Mouse (Mus musculus) embryonic facial prominence, embryonic 13.5 days (tissue): ENCODE measurements at regions not wholly inside any gene's neighbourhood (a gene's known extent, or its start where the extent isn't known, plus 50 kb on each side); places are given as distances from the start of the nearest gene placed in this dataset.

Experiments used
- ATAC-seq: fragments of 200-750 bp; cut with Nextera tagmentation; 2 replicates; pipeline ENCODE4 v1.8.0; 2017; ENCODE audit warnings: low read depth; ENCODE audit not compliant: insufficient number of reproducible peaks, insufficient read depth, low FRiP score, low TSS enrichment
- H3K27ac ChIP-seq: fragments of 300-500 bp; sonication (generic); 2 replicates; pipeline ENCODE4 v1.5.1; 2015; ENCODE audit warnings: moderate library complexity, mild to moderate bottlenecking, inconsistent platforms
- H3K27me3 ChIP-seq: fragments of 300-500 bp; sonication (generic); 2 replicates; pipeline ENCODE4 v1.6.1; 2015; ENCODE audit warnings: mild to moderate bottlenecking, inconsistent platforms
- H3K36me3 ChIP-seq: fragments of 300-500 bp; sonication (generic); 2 replicates; pipeline ENCODE4 v1.6.1; 2015; ENCODE audit warnings: mild to moderate bottlenecking, inconsistent platforms
- H3K4me1 ChIP-seq: fragments of 300-500 bp; sonication (generic); 2 replicates; pipeline ENCODE4 v1.6.1; 2015; ENCODE audit warnings: inconsistent platforms
- H3K4me2 ChIP-seq: fragments of 300-500 bp; sonication (generic); 2 replicates; pipeline ENCODE4 v1.6.1; 2015; ENCODE audit warnings: moderate library complexity, mild to moderate bottlenecking, inconsistent platforms
- H3K4me3 ChIP-seq: fragments of 300-500 bp; sonication (generic); 2 replicates; pipeline ENCODE4 v1.5.1; 2015; ENCODE audit warnings: mild to moderate bottlenecking, inconsistent platforms
- H3K9ac ChIP-seq: fragments of 300-500 bp; sonication (generic); 2 replicates; pipeline ENCODE4 v1.6.1; 2015; ENCODE audit warnings: mild to moderate bottlenecking, inconsistent platforms
- H3K9me3 ChIP-seq: fragments of 300-500 bp; sonication (generic); 2 replicates; pipeline ENCODE4 v1.6.1; 2016; ENCODE audit warnings: inconsistent platforms
- WGBS: fragments of 180-500 bp; shearing (Covaris S2); methylation state at CpG from one replicate; pipeline ENCODE4 v1.1.7; 2015; ENCODE audit warnings: mixed read lengths; 5-methylcytosine and 5-hydroxymethylcytosine counted together

DNA sequence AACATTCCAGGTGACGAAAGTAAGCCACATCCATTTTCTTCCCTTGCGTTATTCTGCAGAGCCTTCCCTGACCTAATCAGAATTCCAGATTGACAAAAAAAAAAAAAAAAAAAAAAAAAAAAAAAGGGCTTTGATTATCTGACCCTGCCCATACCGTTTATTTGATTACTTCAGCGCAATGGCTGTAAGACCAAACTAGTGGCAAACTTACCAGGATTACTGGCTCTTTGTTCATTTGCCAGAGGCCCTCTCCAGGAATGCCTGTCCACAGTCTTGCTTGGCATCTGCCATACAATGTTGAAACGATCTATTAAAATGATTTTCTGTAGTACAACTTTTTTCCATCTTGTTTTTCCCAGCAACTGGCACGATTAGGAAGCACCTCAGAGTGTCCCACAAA, 569.4 kb upstream of the Nox3 start:
- H3K27ac ChIP-seq, result no peak overlapping the region

DNA sequence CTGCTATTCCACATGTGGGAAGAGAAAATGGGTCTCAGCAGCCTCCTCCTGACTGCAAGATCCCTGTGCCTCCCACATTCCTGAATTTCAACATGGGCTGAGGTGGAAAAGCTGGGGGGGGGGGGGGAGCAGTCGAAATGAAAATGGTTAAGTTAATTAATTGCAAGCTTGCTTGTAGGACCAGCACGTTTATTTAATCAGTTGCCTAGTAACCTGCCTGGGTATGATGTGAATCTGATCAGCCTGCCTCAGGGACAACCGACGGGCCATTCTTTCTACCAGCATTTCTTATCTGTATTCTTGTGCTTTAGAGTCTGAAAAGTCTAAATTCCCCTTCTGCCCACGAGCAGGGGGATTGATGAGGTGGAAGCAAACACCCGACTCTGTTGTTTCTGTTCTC, 569.9 kb upstream of the Nox3 start:
- Histone ChIP-seq H3K4me3 (no peak overlapping the region), H3K4me1 (peaks cover 12% of the 10 kb centered on the region), H3K36me3 (no peaks in the 10 kb centered on the region), H3K4me2 (peak overlapping the region; percentile 36), H3K9me3 (no peaks in the 10 kb centered on the region), H3K27ac (no peak overlapping the region), H3K27me3 (no peaks in the 10 kb centered on the region), H3K9ac (no peak overlapping the region)
- 5% methylated on average over 6 of the region's 6 CpGs for WGBS
- no peak for ATAC-seq

More for the DNA sequence above, 569.4 kb upstream of the Nox3 start:
- ATAC-seq, result no peak
- H3K9ac ChIP-seq, result no peak overlapping the region
- 30% methylated on average over 6 of the region's 6 CpGs for WGBS
- H3K4me3 ChIP-seq, result no peak overlapping the region
- H3K4me2 ChIP-seq, result no peak overlapping the region
- H3K9me3 ChIP-seq, result no peaks in the 10 kb centered on the region
- peaks cover 12% of the 10 kb centered on the region for H3K4me1 ChIP-seq
- no peaks in the 10 kb centered on the region for H3K36me3 ChIP-seq
- H3K27me3 ChIP-seq, result no peaks in the 10 kb centered on the region

DNA sequence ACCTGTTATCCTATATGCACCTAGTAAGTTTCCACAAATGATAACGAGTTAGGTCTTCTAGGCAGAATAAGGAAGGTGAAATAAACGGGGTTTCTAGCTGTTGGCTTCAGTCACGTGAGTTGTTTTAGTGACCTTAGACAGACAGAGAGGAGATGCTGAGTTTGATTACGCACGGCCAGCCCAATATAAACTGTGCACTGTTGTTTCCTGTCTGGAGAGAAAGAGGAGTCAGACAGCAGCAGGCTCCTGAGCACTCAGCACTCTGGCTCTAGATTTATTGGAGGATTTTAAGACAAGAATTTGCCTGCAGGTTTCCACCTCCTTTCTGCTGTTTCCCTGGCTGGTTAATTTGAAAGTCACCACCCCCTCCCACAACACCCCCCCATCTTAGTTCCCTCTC, 570.4 kb upstream of the Nox3 start:
- no peak overlapping the region for H3K27ac ChIP-seq
- H3K4me3 ChIP-seq, result no peak overlapping the region
- peak overlapping the region; percentile 36 for H3K4me2 ChIP-seq
- peaks cover 12% of the 10 kb centered on the region for H3K4me1 ChIP-seq
- no peak for ATAC-seq
- no peaks in the 10 kb centered on the region for H3K36me3 ChIP-seq
- H3K9me3 ChIP-seq, result no peaks in the 10 kb centered on the region
- WGBS, result 25% methylated on average over 5 of the region's 5 CpGs
- H3K9ac ChIP-seq, result no peak overlapping the region
- no peaks in the 10 kb centered on the region for H3K27me3 ChIP-seq

DNA sequence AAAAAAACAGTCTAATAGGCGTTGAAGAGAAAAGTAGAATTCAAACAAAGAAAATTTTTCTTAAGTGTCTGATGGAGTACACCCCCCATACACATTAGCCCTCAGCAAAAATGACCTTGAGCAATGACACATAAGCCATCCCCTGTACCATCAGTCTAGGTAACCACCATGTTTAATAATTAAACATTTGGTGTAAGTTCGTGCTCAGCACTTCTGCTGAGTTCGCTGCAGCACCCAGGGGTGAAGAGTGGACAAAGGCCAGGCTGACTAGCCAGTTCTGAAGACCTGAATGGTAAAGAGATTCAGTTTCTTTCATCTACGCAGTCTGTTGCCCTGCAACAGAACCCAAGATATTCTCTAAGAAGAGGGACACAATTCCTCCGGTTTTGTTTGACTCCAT, 572.3 kb upstream of the Nox3 start:
- Histone ChIP-seq H3K4me3 (no peak overlapping the region), H3K36me3 (no peaks in the 10 kb centered on the region), H3K4me1 (peaks cover 12% of the 10 kb centered on the region), H3K27ac (no peak overlapping the region), H3K4me2 (no peak overlapping the region), H3K9ac (no peak overlapping the region), H3K27me3 (no peaks in the 10 kb centered on the region), H3K9me3 (no peaks in the 10 kb centered on the region)
- ATAC-seq, result no peak
- WGBS, result 84% methylated on average over 5 of the region's 5 CpGs

DNA sequence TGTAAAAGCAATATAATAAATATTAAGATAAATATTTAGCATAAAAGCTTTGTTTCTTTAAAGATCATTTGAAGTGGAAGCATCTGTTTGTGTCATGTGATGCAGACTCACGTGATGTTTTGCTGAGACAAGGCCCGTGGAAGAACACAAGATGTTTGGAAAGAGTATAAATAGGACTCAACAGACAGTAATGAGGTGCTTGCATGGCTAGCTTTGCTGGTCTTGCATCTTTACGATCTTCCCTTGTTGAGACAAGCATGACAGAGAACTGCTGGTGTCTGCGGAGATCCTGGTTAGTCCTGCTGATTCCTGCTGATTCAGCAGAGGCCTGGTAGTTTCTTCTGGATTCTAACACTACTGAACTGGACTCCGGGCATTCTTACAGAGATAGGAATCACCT, 576.4 kb upstream of the Nox3 start:
- H3K4me2 ChIP-seq, result no peak overlapping the region
- no peak for ATAC-seq
- H3K9me3 ChIP-seq, result no peaks in the 10 kb centered on the region
- H3K27me3 ChIP-seq, result no peaks in the 10 kb centered on the region
- H3K27ac ChIP-seq, result no peak overlapping the region
- H3K4me1 ChIP-seq, result no peaks in the 10 kb centered on the region
- H3K4me3 ChIP-seq, result no peak overlapping the region
- H3K36me3 ChIP-seq, result no peaks in the 10 kb centered on the region
- H3K9ac ChIP-seq, result no peak overlapping the region
- 72% methylated on average over 5 of the region's 5 CpGs for WGBS

DNA sequence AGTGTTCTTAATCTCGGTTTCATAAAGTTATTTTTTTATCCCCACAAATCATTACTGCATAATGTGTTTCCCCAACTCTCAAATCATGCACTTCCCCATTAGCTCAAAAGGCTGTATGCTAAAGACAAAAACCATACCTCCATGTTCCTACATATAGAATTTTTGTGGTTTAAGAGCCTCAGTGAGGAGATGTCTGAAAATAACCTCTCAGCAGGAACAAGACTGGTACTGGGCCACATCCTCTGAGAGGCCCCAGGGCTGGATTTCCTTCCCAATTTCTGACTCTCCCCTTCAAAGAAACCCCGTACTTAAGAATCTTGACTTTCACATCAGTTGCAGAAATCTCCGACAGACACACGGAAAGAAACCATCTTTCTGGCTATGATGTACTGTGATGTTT, 580.7 kb upstream of the Nox3 start:
- WGBS, result 51% methylated on average over 4 of the region's 4 CpGs
- H3K4me1 ChIP-seq, result no peaks in the 10 kb centered on the region
- no peak for ATAC-seq

DNA sequence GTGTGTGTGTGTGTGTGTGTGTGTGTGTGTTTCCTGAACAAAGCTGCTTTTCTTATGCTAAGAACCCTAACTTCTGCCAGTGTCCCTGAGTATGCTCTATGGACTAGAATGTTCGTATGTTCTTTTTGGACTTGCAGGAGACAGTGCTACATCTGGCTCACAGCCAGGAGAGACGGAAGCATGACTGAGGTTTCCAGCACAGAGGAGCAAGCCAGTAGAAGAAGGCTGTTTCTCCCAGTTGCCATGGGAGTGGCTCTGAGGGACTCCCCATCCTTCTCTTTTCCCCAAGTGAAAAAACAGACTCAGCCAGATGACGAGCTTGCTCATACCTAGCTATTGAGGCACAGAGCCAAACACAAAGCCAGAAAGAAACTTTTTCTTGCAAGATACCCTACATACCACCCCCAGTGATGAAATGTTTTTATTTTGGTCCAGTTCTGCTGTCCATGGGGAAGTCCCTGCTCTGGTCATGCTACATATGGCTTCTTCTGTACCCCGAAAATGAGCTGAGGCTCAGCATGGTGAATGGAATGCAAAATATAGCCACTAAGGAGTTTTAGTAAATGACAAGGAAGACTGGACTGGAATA, 582.3 kb upstream of the Nox3 start:
- Histone ChIP-seq H3K9me3 (no peaks in the 10 kb centered on the region), H3K4me1 (no peaks in the 10 kb centered on the region), H3K36me3 (no peaks in the 10 kb centered on the region), H3K27me3 (no peaks in the 10 kb centered on the region), H3K9ac (no peak overlapping the region), H3K4me3 (no peak overlapping the region), H3K4me2 (no peak overlapping the region), H3K27ac (no peak overlapping the region)
- no peak for ATAC-seq
- 53% methylated on average over 4 of the region's 4 CpGs for WGBS

More for the DNA sequence above, 580.7 kb upstream of the Nox3 start:
- Histone ChIP-seq H3K9me3 (no peaks in the 10 kb centered on the region), H3K27me3 (no peaks in the 10 kb centered on the region), H3K9ac (no peak overlapping the region), H3K27ac (no peak overlapping the region), H3K36me3 (no peaks in the 10 kb centered on the region), H3K4me2 (no peak overlapping the region), H3K4me3 (no peak overlapping the region)

DNA sequence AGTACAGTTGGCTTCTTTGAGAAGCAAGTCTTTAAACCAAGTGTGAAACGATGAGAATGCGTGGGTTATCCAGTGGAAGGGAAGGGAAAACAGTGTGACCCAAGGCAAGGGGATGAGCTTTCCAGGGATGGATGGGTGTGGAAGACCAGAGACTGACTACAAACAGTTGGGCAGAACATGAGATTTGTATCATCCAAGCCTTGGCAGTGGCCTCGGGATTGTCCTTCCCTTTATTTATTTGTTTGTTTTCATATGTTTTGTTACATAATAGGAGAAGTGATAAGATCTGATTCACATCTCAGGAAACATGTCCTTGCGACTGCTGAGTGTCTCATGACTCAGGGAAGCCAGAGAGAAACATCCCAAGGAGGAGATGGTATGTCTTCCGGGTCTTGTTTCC, 585.4 kb upstream of the Nox3 start:
- Histone ChIP-seq H3K4me2 (no peak overlapping the region), H3K27ac (no peak overlapping the region), H3K4me1 (no peaks in the 10 kb centered on the region), H3K36me3 (no peaks in the 10 kb centered on the region), H3K9ac (no peak overlapping the region), H3K4me3 (no peak overlapping the region), H3K9me3 (no peaks in the 10 kb centered on the region), H3K27me3 (no peaks in the 10 kb centered on the region)
- WGBS, result 84% methylated on average over 5 of the region's 5 CpGs
- ATAC-seq, result no peak

DNA sequence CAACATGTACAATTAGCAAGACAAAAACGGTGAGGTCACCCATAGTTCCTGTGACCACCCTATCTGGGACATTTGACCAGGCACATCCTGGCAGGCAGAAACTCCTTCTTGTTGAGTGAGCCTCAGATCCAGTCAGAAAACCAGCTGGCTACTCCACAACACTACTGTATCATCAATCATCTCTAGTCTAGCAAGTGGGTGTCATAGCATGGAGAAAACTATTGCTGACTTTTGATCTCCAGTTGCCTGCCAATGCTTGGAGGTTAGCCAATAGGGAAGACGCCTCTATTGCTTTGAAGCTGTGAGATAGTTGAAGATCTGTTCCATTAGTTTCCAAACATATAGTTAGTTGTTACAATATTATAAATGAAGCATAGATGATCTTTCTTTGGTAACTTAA, 595.4 kb upstream of the Nox3 start:
- no peak overlapping the region for H3K27ac ChIP-seq
- no peaks in the 10 kb centered on the region for H3K9me3 ChIP-seq
- no peak overlapping the region for H3K4me2 ChIP-seq
- no peaks in the 10 kb centered on the region for H3K36me3 ChIP-seq
- H3K4me3 ChIP-seq, result no peak overlapping the region
- ATAC-seq, result no peak
- no peak overlapping the region for H3K9ac ChIP-seq
- 82% methylated on average over 2 of the region's 2 CpGs for WGBS
- no peaks in the 10 kb centered on the region for H3K27me3 ChIP-seq
- H3K4me1 ChIP-seq, result no peaks in the 10 kb centered on the region

DNA sequence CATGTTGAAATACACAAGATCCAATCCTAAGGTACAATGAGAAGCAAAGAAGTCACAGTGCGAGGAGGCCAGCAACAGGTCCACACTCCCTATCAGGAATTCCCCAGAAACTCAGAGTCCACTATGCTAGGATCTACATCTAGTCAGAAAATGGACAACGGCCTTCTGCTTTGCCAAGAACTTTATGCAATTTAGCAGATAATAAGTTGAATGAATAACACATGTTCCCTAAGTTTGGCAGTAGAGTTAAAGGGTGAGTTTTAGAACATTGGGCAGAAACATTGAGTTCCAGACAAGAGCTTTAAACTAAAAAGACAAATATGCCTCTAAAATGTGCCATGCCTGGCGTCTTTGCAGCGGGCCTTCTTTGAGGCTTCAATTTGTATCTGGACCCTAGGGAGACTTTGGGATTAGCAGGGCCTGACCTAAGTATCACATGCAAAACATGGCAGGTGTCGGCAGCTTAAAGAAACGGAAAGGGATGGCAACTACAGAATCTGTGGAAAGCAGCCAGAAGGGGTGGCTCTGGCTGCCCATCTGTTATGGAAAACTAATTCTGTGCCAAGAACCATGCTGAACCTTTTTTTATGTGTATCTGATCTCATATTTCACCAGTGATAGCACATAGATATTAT, 600.6 kb upstream of the Nox3 start:
- no peaks in the 10 kb centered on the region for H3K27me3 ChIP-seq
- no peak overlapping the region for H3K4me3 ChIP-seq
- H3K4me2 ChIP-seq, result no peak overlapping the region
- ATAC-seq, result no peak
- H3K27ac ChIP-seq, result no peak overlapping the region
- H3K36me3 ChIP-seq, result no peaks in the 10 kb centered on the region
- WGBS, result 50% methylated on average over 6 of the region's 6 CpGs
- H3K4me1 ChIP-seq, result 0 out of 2 replicates have a peak, but pooled peaks cover 6% of the 10 kb centered on the region
- no peaks in the 10 kb centered on the region for H3K9me3 ChIP-seq
- H3K9ac ChIP-seq, result no peak overlapping the region

DNA sequence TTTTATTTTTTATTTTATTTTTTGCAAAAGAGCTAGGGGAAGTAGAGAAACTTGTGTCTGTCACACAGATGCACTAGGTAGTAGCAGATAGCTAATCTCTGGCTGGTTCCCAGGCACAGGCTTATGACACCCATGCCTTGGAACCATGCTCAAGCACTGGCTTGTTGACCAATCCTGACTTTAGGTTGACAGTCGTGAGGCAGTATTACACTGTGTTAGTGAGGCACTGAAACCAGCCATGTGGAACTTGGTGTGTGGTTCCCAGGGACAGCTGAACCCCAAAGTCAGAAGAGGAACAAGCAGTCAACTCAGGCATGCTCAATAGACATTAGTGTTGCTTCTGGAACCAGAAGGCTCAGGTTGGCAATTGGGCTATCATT, 601.1 kb upstream of the Nox3 start:
- no peaks in the 10 kb centered on the region for H3K36me3 ChIP-seq
- WGBS, result 67% methylated on average over 1 of the region's 1 CpGs
- no peak for ATAC-seq
- no peaks in the 10 kb centered on the region for H3K27me3 ChIP-seq
- no peak overlapping the region for H3K27ac ChIP-seq
- H3K4me2 ChIP-seq, result no peak overlapping the region
- no peaks in the 10 kb centered on the region for H3K9me3 ChIP-seq
- H3K9ac ChIP-seq, result no peak overlapping the region
- no peak overlapping the region for H3K4me3 ChIP-seq
- 0 out of 2 replicates have a peak, but pooled peaks cover 6% of the 10 kb centered on the region for H3K4me1 ChIP-seq

DNA sequence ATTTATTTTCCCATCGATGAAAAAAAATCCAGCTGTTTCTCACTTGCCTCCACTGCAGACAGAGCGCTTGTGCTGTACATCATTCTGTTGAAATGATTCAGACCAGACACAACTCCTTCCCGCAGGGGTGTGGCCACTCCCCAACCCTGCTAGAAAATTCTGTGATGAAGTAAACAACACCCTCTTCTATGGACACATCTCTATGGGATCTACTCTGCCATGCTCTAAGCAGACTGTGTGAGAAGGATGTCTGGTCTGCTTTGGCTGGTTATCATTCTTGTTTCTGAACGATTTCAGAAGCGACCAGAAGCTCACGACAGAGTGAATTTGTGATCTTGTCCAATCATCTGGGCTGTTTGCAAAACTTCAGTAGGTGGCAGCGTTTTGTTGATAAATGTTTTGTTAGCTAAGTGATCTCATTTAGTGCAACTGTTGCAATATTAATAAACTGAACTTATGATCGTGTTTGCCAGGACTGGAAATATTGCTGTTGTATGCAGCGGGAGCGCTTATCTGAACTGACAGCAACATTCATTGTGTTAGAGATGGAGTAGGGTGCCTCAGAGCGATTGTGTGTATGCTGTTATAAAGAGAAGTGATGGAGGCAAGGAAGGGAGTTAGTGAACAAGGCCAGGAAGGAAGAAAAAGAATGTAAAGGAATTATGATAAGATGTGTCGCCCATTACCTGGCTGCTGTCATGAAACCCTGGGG, 605.2 kb upstream of the Nox3 start:
- H3K9ac ChIP-seq, result no peak overlapping the region
- H3K9me3 ChIP-seq, result no peaks in the 10 kb centered on the region
- no peaks in the 10 kb centered on the region for H3K36me3 ChIP-seq
- no peaks in the 10 kb centered on the region for H3K27me3 ChIP-seq
- H3K4me2 ChIP-seq, result no peak overlapping the region
- 76% methylated on average over 12 of the region's 12 CpGs for WGBS
- ATAC-seq, result no peak
- H3K4me1 ChIP-seq, result 0 out of 2 replicates have a peak, but pooled peaks cover 6% of the 10 kb centered on the region
- no peak overlapping the region for H3K4me3 ChIP-seq
- H3K27ac ChIP-seq, result no peak overlapping the region
